Mouse (Mus musculus) lung, embryonic 14.5 days (tissue): ENCODE data around the gene Umad1. TPM values are rescaled to one million over a fixed set of nuclear protein-coding genes. Genes with fewer than 3 reads are reported as not detected.

ENCODE experiments used
- ATAC-seq: fragments of 200-750 bp; cut with Nextera tagmentation; 2 replicates; pipeline ENCODE4 v1.8.0; 2017; ENCODE audit warnings: mild to moderate bottlenecking, moderate TSS enrichment, moderate library complexity; ENCODE audit not compliant: insufficient read depth
- DNase-seq: peaks from one replicate; pipeline ENCODE4 v3.0.0-alpha.2; 2015
- H3K27ac ChIP-seq: fragments of 300-500 bp; sonication (generic); 2 replicates; pipeline ENCODE4 v1.5.1; 2014; ENCODE audit warnings: low read depth, mild to moderate bottlenecking, moderate library complexity
- H3K27me3 ChIP-seq: fragments of 300-500 bp; sonication (generic); 2 replicates; pipeline ENCODE4 v1.6.1; 2014; ENCODE audit warnings: low read length, control low read depth; ENCODE audit not compliant: insufficient read depth
- H3K36me3 ChIP-seq: fragments of 300-500 bp; sonication (generic); 2 replicates; pipeline ENCODE4 v1.6.1; 2014; ENCODE audit warnings: control low read depth; ENCODE audit not compliant: insufficient read depth
- H3K4me1 ChIP-seq: fragments of 300-500 bp; sonication (generic); 2 replicates; pipeline ENCODE4 v1.6.1; 2014; ENCODE audit warnings: antibody characterized with exemption, control low read depth; ENCODE audit not compliant: insufficient read depth
- H3K4me2 ChIP-seq: fragments of 300-500 bp; sonication (generic); 2 replicates; pipeline ENCODE4 v1.6.1; 2014; ENCODE audit warnings: mild to moderate bottlenecking
- H3K4me3 ChIP-seq: fragments of 300-500 bp; sonication (generic); 2 replicates; pipeline ENCODE4 v1.5.1; 2014; ENCODE audit warnings: low read depth, low read length
- H3K9ac ChIP-seq: fragments of 300-500 bp; sonication (generic); 2 replicates; pipeline ENCODE4 v1.6.1; 2014
- H3K9me3 ChIP-seq: fragments of 300-500 bp; sonication (generic); 2 replicates; pipeline ENCODE4 v1.6.1; 2016; ENCODE audit warnings: low read depth, low read length, control low read depth
- CTCF ChIP-seq: IDR thresholded peaks from 2 replicates; pipeline ENCODE4 v1.5.1; 2016; ENCODE audit warnings: antibody characterized with exemption, low read depth
- WGBS: fragments of 180-500 bp; shearing (Covaris S2); extraction: QIAGEN DNeasy Blood & Tissue Kit; methylation state at CpG from one replicate; pipeline ENCODE4 v1.1.7; 2014; 5-methylcytosine and 5-hydroxymethylcytosine counted together
- polyA plus RNA-seq: library from polyadenylated mRNA; unstranded; fragments of >200 nt; fragmentation: Nextera tagmentation; extraction: Ambion mirVana; gene quantifications from 2 replicates; pipeline ENCODE4 v1.2.1, GENCODE M21; 2014

Gene Umad1
- polyA plus RNA-seq, 1 experiment from 2014 or later = 21.1 TPM

GRCm38 (mm10) chr6:8487044-8487853 is 228.2 kb downstream of the Umad1 start:
- Histone ChIP-seq H3K27ac (no peak overlapping the region), H3K4me2 (no peak overlapping the region), H3K36me3 (no peaks in the 10 kb centered on the region), H3K27me3 (no peaks in the 10 kb centered on the region), H3K4me1 (no peaks in the 10 kb centered on the region), H3K9me3 (no peaks in the 10 kb centered on the region), H3K4me3 (no peak overlapping the region), H3K9ac (no peak overlapping the region)
- no peak for TF ChIP-seq CTCF
- ATAC-seq = no peak
- WGBS = 54% methylated on average over 20 of the region's 20 CpGs
- no peak for DNase-seq

GRCm38 (mm10) chr6:8488249-8488648 is 229.2 kb downstream of the Umad1 start:
- H3K27ac ChIP-seq = no peak overlapping the region
- no peak overlapping the region for H3K4me3 ChIP-seq
- DNase-seq (no peak), ATAC-seq (no peak)
- WGBS = 37% methylated on average over 5 of the region's 5 CpGs
- TF ChIP-seq CTCF = no peak
- no peaks in the 10 kb centered on the region for H3K36me3 ChIP-seq
- no peak overlapping the region for H3K9ac ChIP-seq
- no peaks in the 10 kb centered on the region for H3K4me1 ChIP-seq
- no peaks in the 10 kb centered on the region for H3K27me3 ChIP-seq
- no peaks in the 10 kb centered on the region for H3K9me3 ChIP-seq
- no peak overlapping the region for H3K4me2 ChIP-seq

- WGBS = 80% methylated on average over 7 of the region's 7 CpGs
- DNase-seq (no peak), ATAC-seq (no peak)
- no peak overlapping the region for H3K4me2 ChIP-seq
- H3K27ac ChIP-seq = no peak overlapping the region
- H3K4me3 ChIP-seq = no peak overlapping the region
- no peaks in the 10 kb centered on the region for H3K27me3 ChIP-seq
- no peaks in the 10 kb centered on the region for H3K9me3 ChIP-seq
- no peaks in the 10 kb centered on the region for H3K4me1 ChIP-seq
- no peak for TF ChIP-seq CTCF
- no peak overlapping the region for H3K9ac ChIP-seq
- no peaks in the 10 kb centered on the region for H3K36me3 ChIP-seq
Observed at GRCm38 (mm10) chr6:8489266-8489665, 230.2 kb downstream of the Umad1 start.

- H3K27ac ChIP-seq = no peak overlapping the region
- no peak for TF ChIP-seq CTCF
- H3K9me3 ChIP-seq = no peaks in the 10 kb centered on the region
- H3K36me3 ChIP-seq = no peaks in the 10 kb centered on the region
- H3K9ac ChIP-seq = no peak overlapping the region
- no peaks in the 10 kb centered on the region for H3K4me1 ChIP-seq
- no peak overlapping the region for H3K4me3 ChIP-seq
- no peaks in the 10 kb centered on the region for H3K27me3 ChIP-seq
- no peak for DNase-seq
- no peak for ATAC-seq
- WGBS = 77% methylated on average over 1 of the region's 1 CpGs
- no peak overlapping the region for H3K4me2 ChIP-seq
Observed at GRCm38 (mm10) chr6:8489938-8490585, 231.0 kb downstream of the Umad1 start.

GRCm38 (mm10) chr6:8492248-8492647 is 233.2 kb downstream of the Umad1 start:
- Histone ChIP-seq H3K36me3 (no peaks in the 10 kb centered on the region), H3K27me3 (no peaks in the 10 kb centered on the region), H3K27ac (no peak overlapping the region), H3K9me3 (no peaks in the 10 kb centered on the region), H3K4me1 (no peaks in the 10 kb centered on the region), H3K4me2 (no peak overlapping the region), H3K9ac (no peak overlapping the region), H3K4me3 (no peak overlapping the region)
- ATAC-seq (no peak), DNase-seq (no peak)
- whole genome bisulfite sequencing = 87% methylated on average over 3 of the region's 3 CpGs
- TF ChIP-seq CTCF = no peak

- ATAC-seq = peak; percentile 25; the same call in 1 of the 2 replicates
- H3K9ac ChIP-seq = no peak overlapping the region
Observed at GRCm38 (mm10) chr6:8495109-8495826, 236.2 kb downstream of the Umad1 start.

GRCm38 (mm10) chr6:8495827-8496222 is 236.7 kb downstream of the Umad1 start:
- 63% methylated on average over 4 of the region's 4 CpGs for WGBS
- Histone ChIP-seq H3K9ac (no peak overlapping the region), H3K9me3 (no peaks in the 10 kb centered on the region; the same call in 1 of the 2 replicates), H3K4me2 (no peak overlapping the region), H3K4me3 (no peak overlapping the region), H3K4me1 (no peaks in the 10 kb centered on the region), H3K36me3 (no peaks in the 10 kb centered on the region), H3K27me3 (no peaks in the 10 kb centered on the region), H3K27ac (no peak overlapping the region)
- no peak for TF ChIP-seq CTCF
- no peak for DNase-seq
- ATAC-seq = peak; percentile 74; the same call in 1 of the 2 replicates

More at GRCm38 (mm10) chr6:8495109-8495826, 236.2 kb downstream of the Umad1 start:
- Histone ChIP-seq H3K9me3 (no peaks in the 10 kb centered on the region; the same call in 1 of the 2 replicates), H3K27me3 (no peaks in the 10 kb centered on the region), H3K4me3 (no peak overlapping the region), H3K4me1 (no peaks in the 10 kb centered on the region), H3K27ac (peak overlapping the region; percentile 14; the same call in 1 of the 2 replicates), H3K36me3 (no peaks in the 10 kb centered on the region), H3K4me2 (no peak overlapping the region)
- no peak for TF ChIP-seq CTCF
- WGBS = 69% methylated on average over 5 of the region's 5 CpGs
- DNase-seq = no peak
